Mouse (Mus musculus): ENCODE results near the gene Xaf1. TPM values are rescaled to one million over a fixed set of nuclear protein-coding genes. Genes with fewer than 3 reads are reported as not detected.

Gene Xaf1
- polyA plus RNA-seq, 1 experiment from 2014 or later = 1.9 TPM

DNA sequence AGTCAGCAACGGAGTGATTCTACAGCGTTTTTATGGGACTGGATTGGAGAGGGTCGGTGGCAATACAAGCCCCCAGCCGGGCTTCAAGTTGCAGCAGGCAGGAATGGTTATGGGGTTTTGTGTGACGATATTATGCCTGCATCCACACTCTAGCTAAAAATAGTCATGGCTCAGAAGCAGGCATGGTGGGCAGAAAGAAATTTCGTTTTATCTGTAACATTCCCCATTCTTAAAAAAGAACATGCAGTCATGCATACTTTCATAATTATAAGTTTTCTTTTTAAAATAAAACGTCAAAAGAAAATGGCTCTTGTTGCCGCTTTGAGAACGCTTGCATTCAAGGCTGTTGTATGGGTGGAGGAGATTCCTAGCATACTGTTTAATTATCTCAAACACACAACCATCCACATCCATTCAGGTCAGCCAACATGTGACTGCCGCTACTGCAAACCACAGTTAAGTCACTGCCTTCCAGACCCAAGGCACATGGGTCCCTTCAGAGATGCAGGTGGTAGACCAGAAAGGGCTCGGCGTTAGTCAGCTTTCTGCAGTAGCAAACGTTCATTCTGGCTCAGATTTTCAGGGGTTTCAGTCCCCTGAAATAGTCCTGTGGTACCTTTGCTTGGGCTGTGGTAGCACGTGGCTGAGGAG is 16.8 kb upstream of the Xaf1 start:
- 78% methylated on average over 14 of the region's 14 CpGs for WGBS
- H3K27ac ChIP-seq = no peak overlapping the region
- no peak overlapping the region for H3K4me2 ChIP-seq (replicated peaks)
- no peak for ATAC-seq (ENCODE audit: insufficient number of reproducible peaks, insufficient read depth, low FRiP score, low TSS enrichment)
- H3K4me3 ChIP-seq = no peak overlapping the region
- no peaks in the 10 kb centered on the region for H3K36me3 ChIP-seq
- H3K9me3 ChIP-seq = no peaks in the 10 kb centered on the region
- H3K27me3 ChIP-seq = no peaks in the 10 kb centered on the region
- H3K9ac ChIP-seq = no peak overlapping the region
- H3K4me1 ChIP-seq = no peaks in the 10 kb centered on the region

DNA sequence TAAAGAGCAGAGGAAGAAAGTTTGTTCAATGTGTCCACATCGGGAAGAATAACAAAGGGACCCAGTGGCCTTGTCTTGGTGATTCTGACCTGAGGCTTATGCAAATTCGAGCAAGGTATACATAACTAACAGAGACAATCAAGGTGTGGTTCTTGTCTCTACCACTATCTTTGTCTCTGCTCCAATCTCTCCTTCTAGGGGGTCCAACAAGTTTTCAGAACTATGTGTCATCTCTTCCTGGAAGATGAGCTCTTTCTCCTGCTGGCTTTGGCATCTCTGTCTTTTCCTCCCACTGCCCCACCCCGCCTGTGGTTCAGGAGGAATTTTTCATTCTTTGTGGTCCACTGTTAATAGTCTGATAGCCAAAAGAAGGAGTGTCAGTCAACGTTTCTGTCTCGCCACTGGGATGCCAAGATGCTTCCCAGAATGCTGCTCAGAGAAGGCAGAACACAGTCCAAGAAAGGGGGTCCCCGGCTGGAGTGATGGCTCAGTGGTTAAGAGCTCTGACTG is 15.4 kb upstream of the Xaf1 start:
- WGBS = 79% methylated on average over 6 of the region's 6 CpGs
- Histone ChIP-seq H3K27ac (no peak overlapping the region), H3K4me1 (no peaks in the 10 kb centered on the region), H3K36me3 (no peaks in the 10 kb centered on the region), H3K4me2 (replicated peaks) (no peak overlapping the region), H3K27me3 (no peaks in the 10 kb centered on the region), H3K9me3 (no peaks in the 10 kb centered on the region), H3K9ac (no peak overlapping the region), H3K4me3 (no peak overlapping the region)
- no peak for ATAC-seq (ENCODE audit: insufficient number of reproducible peaks, insufficient read depth, low FRiP score, low TSS enrichment)

GRCm38 (mm10) chr11:72286651-72287050 is 14.8 kb upstream of the Xaf1 start:
- H3K4me1 ChIP-seq = no peaks in the 10 kb centered on the region
- H3K4me2 ChIP-seq (replicated peaks) = no peak overlapping the region
- 72% methylated on average over 3 of the region's 3 CpGs for WGBS
- no peak overlapping the region for H3K27ac ChIP-seq
- no peak for ATAC-seq (ENCODE audit: insufficient number of reproducible peaks, insufficient read depth, low FRiP score, low TSS enrichment)
- H3K27me3 ChIP-seq = no peaks in the 10 kb centered on the region
- no peaks in the 10 kb centered on the region for H3K9me3 ChIP-seq
- H3K4me3 ChIP-seq = no peak overlapping the region
- H3K36me3 ChIP-seq = no peaks in the 10 kb centered on the region
- no peak overlapping the region for H3K9ac ChIP-seq

- Histone ChIP-seq H3K9me3 (no peaks in the 10 kb centered on the region), H3K4me3 (no peak overlapping the region), H3K9ac (no peak overlapping the region), H3K4me2 (replicated peaks) (no peak overlapping the region), H3K27ac (no peak overlapping the region), H3K36me3 (no peaks in the 10 kb centered on the region), H3K27me3 (no peaks in the 10 kb centered on the region), H3K4me1 (no peaks in the 10 kb centered on the region)
- ATAC-seq (ENCODE audit: insufficient number of reproducible peaks, insufficient read depth, low FRiP score, low TSS enrichment) = no peak
- WGBS = 89% methylated on average over 2 of the region's 2 CpGs
Observed at GRCm38 (mm10) chr11:72287126-72287525, 14.3 kb upstream of the Xaf1 start.

DNA sequence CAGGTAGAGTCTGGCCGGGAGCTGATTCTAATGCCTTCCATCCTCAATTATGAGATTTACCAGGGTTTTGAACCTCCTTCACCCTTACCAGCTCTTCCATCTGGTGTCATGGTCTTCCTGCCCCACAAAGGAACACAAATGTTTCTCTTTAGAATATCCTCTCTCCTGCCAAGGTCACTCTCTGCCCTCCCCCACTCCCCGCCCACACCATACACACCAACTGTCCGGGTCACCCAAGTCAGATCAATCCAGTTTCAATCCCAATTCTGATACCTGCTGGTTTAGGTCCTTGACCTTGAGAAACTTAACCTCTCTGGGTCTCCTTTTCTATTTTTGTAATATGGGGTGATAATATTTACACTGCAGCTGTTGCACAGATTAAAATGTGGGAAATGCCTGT is 13.9 kb upstream of the Xaf1 start:
- no peaks in the 10 kb centered on the region for H3K9me3 ChIP-seq
- no peaks in the 10 kb centered on the region for H3K27me3 ChIP-seq
- H3K27ac ChIP-seq = no peak overlapping the region
- H3K4me2 ChIP-seq (replicated peaks) = no peak overlapping the region
- H3K9ac ChIP-seq = no peak overlapping the region
- no peaks in the 10 kb centered on the region for H3K36me3 ChIP-seq
- no peak overlapping the region for H3K4me3 ChIP-seq
- no peak for ATAC-seq (ENCODE audit: insufficient number of reproducible peaks, insufficient read depth, low FRiP score, low TSS enrichment)
- WGBS = 83% methylated on average over 3 of the region's 3 CpGs
- no peaks in the 10 kb centered on the region for H3K4me1 ChIP-seq

GRCm38 (mm10) chr11:72293116-72293515 is 8.3 kb upstream of the Xaf1 start:
- no peak overlapping the region for H3K9ac ChIP-seq
- H3K4me1 ChIP-seq = no peaks in the 10 kb centered on the region
- no peak overlapping the region for H3K27ac ChIP-seq
- no peak overlapping the region for H3K4me3 ChIP-seq
- no peaks in the 10 kb centered on the region for H3K9me3 ChIP-seq
- no peak for ATAC-seq (ENCODE audit: insufficient number of reproducible peaks, insufficient read depth, low FRiP score, low TSS enrichment)
- no peak overlapping the region for H3K4me2 ChIP-seq (replicated peaks)
- 85% methylated on average over 2 of the region's 2 CpGs for WGBS
- H3K27me3 ChIP-seq = no peaks in the 10 kb centered on the region
- no peaks in the 10 kb centered on the region for H3K36me3 ChIP-seq

DNA sequence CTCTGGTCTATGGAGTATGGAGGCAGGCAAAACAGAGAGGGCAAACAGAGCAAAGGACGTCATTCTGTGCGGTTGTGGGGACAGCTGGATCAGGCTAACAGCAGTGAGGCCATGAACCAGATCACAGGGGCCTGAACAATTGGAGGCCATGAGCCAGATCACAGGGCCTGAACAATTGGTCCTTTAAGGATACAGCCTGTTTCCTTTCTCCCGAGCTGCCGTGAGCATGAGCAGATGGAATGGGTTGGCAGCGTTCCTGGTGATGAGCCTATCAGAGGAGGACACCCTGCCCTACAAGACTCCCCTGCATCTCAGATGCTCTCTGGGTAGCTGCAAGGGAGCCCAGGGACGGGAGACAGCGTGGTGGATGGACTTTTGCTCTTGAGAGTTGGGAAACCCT is 801 bp downstream of the Xaf1 start:
- Histone ChIP-seq H3K36me3 (no peaks in the 10 kb centered on the region), H3K4me1 (no peaks in the 10 kb centered on the region), H3K4me2 (replicated peaks) (no peak overlapping the region), H3K4me3 (no peak overlapping the region), H3K9ac (no peak overlapping the region), H3K27me3 (no peaks in the 10 kb centered on the region), H3K9me3 (no peaks in the 10 kb centered on the region), H3K27ac (no peak overlapping the region)
- WGBS = 80% methylated on average over 7 of the region's 7 CpGs
- ATAC-seq (ENCODE audit: insufficient number of reproducible peaks, insufficient read depth, low FRiP score, low TSS enrichment) = no peak

DNA sequence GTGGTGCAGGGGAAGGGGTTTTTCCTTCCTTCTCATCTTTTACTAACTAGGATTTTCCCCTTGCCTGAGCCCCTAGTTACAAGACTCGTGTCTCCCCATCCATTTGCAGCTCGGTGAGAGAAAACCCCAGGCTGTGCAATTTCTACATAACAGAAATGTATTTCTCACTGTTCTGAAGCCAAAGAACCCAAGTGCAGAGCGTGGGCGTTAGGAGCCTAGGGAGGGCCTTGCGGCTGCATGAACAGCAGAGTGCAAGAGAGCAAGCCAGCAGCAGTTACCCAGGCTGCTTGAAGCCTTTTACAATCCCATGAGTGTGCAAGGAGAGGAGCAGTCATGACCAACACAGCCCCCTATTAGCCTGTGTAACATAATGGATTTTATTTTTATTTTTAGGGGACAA is 6.0 kb downstream of the Xaf1 start:
- Histone ChIP-seq H3K9me3 (no peaks in the 10 kb centered on the region; the same call in 1 of the 2 replicates), H3K4me1 (no peaks in the 10 kb centered on the region), H3K9ac (no peak overlapping the region), H3K36me3 (no peaks in the 10 kb centered on the region), H3K27ac (no peak overlapping the region), H3K4me3 (no peak overlapping the region), H3K4me2 (replicated peaks) (no peak overlapping the region), H3K27me3 (peaks cover 2% of the 10 kb centered on the region)
- 80% methylated on average over 5 of the region's 5 CpGs for WGBS
- no peak for ATAC-seq (ENCODE audit: insufficient number of reproducible peaks, insufficient read depth, low FRiP score, low TSS enrichment)

DNA sequence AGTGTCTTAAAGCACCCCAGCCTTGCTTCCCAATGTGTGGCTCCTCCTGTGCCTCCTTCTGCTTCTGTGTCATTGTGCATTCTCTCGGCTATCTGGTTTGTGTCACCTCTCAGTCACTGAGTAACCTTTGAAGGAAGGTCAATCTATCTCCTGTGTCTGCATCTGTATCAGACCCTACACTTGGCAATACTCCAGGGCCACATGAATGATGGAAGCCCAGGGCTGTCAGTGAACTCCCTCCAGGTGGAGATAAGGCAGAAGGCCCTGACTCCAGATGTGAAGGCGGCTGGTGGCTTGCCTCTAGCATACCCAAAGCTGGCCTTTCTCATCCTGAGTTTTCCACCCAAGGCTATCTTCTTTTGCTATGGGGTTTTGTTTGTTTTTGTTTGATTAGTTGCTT is 7.6 kb downstream of the Xaf1 start:
- Histone ChIP-seq H3K27me3 (peaks cover 17% of the 10 kb centered on the region), H3K4me3 (no peak overlapping the region), H3K9me3 (no peaks in the 10 kb centered on the region; the same call in 1 of the 2 replicates), H3K27ac (no peak overlapping the region), H3K4me1 (no peaks in the 10 kb centered on the region), H3K9ac (no peak overlapping the region), H3K36me3 (no peaks in the 10 kb centered on the region), H3K4me2 (replicated peaks) (no peak overlapping the region)
- WGBS = 53% methylated on average over 2 of the region's 2 CpGs
- ATAC-seq (ENCODE audit: insufficient number of reproducible peaks, insufficient read depth, low FRiP score, low TSS enrichment) = no peak

GRCm38 (mm10) chr11:72310491-72310890 is 9.1 kb downstream of the Xaf1 start:
- WGBS = 89% methylated on average over 4 of the region's 4 CpGs
- no peak for ATAC-seq (ENCODE audit: insufficient number of reproducible peaks, insufficient read depth, low FRiP score, low TSS enrichment)

DNA sequence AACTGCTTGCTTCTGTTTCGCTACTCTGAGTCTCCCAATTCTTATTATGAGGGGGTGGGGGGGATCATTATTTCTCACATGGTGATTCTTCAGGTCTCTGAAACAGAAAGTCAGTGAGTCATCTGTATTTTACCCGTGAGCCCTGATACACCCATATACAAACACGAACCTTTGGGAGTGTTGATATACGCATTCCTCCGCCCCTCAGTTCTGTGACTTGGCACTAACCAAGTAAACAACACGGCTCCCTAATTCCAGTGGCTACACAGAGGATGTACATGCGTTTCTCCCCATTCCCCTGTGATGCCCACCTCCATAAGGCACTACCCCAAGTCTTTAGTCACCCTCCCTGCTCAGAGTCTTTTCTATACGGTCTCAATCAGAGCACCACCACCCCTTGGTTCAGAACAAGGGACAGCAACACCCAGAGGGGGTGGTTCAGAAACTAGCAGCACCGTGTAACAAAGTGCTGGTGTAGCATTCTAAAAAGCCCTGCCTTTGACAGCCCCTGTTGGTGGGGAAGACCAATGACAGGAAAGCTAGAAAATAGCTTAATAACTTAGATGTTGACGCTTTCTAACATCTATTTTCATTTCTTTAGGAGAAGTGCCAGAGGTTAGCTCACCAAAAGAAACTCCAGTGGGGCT is 10.0 kb downstream of the Xaf1 start:
- Histone ChIP-seq H3K27ac (no peak overlapping the region), H3K27me3 (peaks cover 38% of the 10 kb centered on the region), H3K9me3 (no peaks in the 10 kb centered on the region; the same call in 1 of the 2 replicates), H3K4me2 (replicated peaks) (no peak overlapping the region), H3K36me3 (no peaks in the 10 kb centered on the region), H3K4me1 (no peaks in the 10 kb centered on the region; the same call in 1 of the 2 replicates), H3K9ac (no peak overlapping the region), H3K4me3 (no peak overlapping the region)
- ATAC-seq (ENCODE audit: insufficient number of reproducible peaks, insufficient read depth, low FRiP score, low TSS enrichment) = no peak
- WGBS = 80% methylated on average over 10 of the region's 10 CpGs

More at GRCm38 (mm10) chr11:72310491-72310890, 9.1 kb downstream of the Xaf1 start:
- peaks cover 32% of the 10 kb centered on the region for H3K27me3 ChIP-seq
- H3K27ac ChIP-seq = no peak overlapping the region
- H3K4me2 ChIP-seq (replicated peaks) = no peak overlapping the region
- no peaks in the 10 kb centered on the region; the same call in 1 of the 2 replicates for H3K9me3 ChIP-seq
- no peaks in the 10 kb centered on the region; the same call in 1 of the 2 replicates for H3K4me1 ChIP-seq
- H3K4me3 ChIP-seq = no peak overlapping the region
- H3K36me3 ChIP-seq = no peaks in the 10 kb centered on the region
- no peak overlapping the region for H3K9ac ChIP-seq

Data from embryonic facial prominence, embryonic 12.5 days (tissue).